Mouse (Mus musculus) 3T3-L1 (cell line): ENCODE measurements around the gene Elob.

ENCODE experiments used
- DNase-seq: peaks from one replicate; pipeline ENCODE4 v3.0.0-alpha.2; 2015; ENCODE audit warnings: low read depth, low spot score

Gene Elob

DNA sequence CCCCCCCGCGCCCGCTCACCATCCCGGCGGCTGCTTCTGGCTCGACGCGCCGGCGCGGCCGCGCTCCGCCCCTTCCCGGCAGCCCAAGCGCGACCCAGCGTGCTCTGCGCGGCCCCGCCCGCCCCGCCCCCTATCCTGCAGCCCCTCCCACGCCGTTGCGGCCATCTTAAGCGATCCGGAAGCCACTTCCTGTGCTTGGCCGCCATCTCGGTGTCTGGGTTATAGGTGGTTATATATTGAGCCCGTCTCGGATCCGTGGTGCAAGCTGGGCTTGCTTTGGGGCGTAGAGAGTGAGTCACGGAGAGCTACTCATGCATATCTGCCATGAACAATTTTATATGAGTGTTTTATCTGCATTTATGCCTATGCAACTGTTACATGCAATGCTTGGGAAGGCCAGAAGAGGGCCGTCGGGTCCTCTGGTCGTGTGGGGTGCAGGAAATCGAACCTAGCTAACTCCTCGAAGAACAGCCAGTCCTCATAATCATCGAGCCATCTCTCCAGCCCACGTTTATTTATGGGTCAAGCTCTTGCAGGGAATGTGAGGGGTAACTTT lies at the start of gene Elob:
TSS of gene Elob (minus strand) at position 73 of the 556 bp plus-strand sequence.
- DNase-seq: peak; percentile 95

GRCm38 (mm10) chr17:23877166-23877565 lies 48.2 kb upstream of the Elob start:
- no peak for DNase-seq

DNA sequence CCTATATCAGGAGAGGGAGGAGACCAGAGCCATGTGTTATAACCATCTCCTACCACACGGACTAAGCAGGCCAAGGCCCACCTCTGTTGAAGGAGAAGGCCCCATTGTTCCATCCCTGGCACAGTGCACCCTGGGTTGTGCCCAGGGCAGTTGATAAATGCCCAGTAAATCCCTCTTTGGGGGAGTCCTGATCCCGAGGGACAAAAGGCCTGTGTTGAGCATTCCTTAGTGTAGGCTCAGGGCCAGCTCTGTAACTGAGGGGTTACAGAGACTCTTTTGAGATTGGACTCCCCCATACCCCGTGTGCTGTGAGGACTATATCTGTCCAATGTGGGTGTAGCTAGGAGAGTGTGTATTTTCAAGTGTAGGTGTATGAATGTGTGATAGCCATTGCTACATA lies 47.8 kb upstream of the Elob start:
- no peak for DNase-seq

DNA sequence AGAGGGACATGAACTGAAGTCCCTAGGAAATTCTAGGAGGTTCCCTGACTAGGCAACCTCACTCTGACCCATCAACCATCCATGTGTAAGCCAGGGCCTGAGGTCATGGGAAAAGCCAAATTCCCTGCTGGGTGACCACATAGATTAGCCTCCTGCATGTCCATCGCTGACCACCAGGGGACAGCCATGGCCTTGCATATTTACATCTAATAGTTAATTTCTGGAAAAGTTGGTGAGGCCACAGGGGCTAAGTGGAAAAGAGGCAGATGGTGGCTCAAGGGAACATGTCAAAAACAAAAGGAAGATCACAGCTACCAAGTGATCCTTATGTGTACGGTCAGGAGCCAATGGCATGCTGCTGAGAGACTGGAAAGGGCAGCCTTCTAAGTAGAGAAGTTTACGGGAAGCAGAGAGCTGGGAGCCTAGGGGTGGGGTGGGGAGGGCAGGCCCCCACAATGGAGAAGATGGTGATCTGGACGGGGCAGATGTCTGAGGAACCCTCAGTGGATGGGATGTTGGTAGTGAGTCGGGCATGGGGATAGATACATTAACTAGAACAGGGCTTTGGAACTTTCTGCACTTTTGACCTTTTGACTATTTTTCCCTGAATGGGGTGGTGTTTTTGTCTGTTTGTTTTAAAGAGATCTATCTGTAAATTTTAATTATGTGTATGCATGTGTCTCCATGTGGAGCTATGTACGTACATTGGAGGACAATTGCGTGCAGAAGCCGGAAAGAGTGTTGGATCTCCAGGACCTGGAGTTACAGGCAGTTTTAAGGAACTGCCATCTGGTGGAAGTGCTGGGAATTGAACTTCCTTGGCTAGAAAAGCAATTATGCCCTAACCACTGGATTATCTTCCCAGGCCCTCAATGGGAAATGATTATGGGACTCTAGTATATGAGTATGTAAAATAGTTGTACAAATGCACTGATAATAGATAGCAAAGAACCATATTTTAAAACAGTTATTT lies 45.2 kb upstream of the Elob start:
- DNase-seq: peak; percentile 86

DNA sequence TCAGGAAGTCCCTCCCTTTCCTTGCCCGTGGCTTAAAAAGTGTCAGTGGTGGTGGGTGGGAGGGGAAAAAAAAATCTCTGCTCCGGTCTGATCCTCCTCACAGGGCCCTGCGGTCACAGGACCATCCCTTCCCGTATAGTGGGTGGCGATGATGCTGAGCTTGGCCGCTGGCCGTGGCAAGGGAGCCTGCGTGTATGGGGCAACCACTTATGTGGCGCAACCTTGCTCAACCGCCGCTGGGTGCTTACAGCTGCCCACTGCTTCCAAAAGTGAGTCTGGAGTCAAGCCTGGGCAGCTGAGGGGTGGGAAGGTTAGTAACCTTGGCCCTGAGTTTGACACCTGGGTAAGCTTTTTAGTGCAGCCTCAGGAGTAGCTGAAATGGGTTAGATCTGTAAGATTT lies 39.6 kb upstream of the Elob start:
- no peak for DNase-seq

DNA sequence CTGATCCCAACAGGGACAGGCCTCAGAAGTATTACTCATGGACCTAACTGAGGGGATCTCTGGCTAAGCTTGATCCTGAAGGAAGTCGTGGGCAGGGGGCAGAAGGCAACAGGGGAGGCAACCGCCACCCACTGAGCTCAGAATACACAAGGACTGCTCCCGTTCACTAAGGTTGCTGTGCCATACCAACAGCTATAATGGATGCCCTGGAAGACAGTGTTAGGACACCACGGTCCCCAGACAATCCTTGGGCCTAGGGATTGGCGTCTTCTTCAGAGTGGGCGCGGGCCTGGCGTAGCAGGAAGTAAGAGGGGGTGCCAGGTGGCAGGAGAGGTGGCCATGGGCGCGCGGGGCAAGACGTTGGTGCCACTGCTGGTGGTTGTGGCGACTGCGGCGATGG lies 38.8 kb upstream of the Elob start, which contains the start of gene Prss21:
TSS of gene Prss21 (plus strand) at position 301 of the 400 bp plus-strand sequence.
- no peak for DNase-seq

DNA sequence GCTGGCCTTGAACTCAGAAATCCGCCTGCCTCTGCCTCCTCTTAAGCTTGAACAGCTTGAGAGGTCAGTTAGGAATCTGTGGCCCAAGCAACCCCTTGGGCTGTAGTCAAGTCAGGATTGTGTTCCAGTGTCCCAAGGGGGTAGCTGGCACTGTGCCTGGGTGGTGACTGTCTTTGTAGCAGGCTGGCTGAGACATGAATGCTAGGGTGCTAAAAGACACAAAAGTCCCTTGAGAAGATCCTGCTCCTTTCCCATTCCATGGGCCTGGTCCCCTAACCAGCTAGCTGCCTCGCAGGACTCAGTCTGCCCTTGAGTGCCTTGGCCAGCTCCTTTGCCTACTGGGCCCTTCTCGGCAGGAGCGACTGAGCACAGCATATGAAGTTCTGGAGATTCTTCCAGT lies 34.0 kb upstream of the Elob start:
- no peak for DNase-seq

DNA sequence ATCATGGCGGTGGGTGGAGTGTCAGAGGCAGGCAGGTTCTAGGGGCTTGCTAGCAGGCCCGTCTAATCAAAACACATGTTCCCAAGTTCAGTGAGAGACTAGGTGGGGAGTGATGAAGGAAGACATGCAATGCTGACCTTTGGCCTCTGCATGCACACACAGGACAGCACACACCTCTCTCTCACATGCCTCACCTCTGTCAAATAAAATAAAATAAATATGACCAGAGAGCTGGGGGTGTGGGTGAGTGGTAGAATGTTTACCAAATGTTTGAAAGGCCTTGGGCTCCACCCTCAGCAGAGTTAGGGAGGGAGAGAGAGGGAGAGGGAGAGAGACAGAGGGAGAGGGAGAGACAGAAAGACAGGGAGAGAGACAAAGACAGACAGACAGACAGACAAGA lies 29.0 kb upstream of the Elob start:
- DNase-seq: no peak

GRCm38 (mm10) chr17:23857193-23857592 lies 28.3 kb upstream of the Elob start:
- peak; percentile 93 for DNase-seq

- DNase-seq: peak; percentile 77
Measured at GRCm38 (mm10) chr17:23854229-23854765, 25.4 kb upstream of the Elob start.

DNA sequence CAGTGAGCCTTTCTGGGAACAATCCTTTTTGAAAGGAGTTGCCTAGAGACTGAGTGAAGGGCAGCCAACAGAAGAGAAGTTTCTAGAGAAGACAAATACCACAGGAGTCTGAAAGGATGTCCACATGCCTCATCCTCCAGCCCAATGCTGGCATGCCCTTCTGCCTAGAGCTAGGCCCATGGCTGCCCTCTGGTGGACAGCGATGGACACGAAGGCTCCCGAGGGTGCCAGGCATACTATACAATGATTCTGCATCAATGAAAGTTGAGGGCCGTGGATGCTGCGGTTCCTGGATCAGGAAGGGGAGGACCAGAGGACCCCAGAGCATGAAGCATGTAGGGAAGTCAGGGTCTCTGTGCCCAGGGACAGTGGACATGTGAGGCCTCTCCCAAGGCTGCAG lies 24.4 kb upstream of the Elob start:
- peak; percentile 90 for DNase-seq

DNA sequence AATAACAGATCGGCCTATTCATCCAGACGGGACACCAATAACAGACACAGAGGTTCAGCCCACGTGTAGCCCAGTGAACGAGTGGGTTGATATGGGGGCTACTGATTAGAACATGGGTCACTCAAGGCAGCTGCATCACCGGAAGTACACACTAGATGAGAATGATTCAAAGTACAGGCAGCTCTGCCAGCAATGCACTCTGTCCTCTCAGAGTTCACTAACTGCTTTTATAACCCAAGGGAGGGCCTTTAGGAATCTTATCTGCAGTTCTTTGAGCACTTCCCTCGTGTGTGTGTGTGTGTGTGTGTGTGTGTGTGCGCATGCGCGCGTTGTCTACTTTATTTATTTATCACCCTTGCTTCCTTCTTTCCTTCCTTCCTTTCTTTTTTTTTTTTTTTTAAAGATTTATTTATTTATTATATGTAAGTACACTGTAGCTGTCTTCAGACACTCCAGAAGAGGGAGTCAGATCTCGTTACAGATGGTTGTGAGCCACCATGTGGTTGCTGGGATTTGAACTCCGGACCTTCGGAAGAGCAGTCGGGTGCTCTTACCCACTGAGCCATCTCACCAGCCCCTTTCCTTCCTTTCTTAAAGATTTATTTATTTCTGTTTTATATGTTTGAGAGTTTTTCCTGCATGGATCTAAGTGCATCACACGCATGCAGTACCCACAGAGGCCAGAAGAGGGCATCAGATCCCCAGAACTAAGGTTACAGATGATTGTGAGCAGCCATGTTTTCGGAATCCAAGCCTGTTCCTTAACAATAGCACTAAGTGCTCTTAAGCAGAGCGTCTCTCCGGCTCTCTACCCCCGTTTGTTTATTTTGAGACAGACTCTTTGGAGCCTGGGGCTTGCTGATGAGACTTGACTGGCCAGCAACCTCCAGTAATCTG lies 22.2 kb upstream of the Elob start:
- peak; percentile 95 for DNase-seq

DNA sequence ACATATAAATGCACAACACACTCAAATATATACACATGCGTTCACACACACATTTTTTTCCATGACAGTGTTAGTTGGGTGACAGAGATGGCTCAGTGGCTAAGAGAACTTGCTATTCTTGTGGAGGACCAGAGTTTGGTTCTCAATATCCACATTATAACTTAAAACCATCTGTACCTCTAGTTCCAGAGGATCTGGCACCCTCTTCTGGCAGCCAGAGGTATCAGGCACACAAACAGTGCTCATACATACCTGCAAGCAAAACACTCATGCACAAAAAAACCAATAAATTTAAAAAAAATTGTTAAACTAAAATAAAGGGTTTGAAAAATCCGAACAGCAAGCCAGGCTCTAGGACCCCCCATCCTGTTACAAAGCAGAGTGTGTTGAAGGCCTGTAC lies 21.1 kb upstream of the Elob start:
- peak; percentile 29 for DNase-seq

- DNase-seq: no peak
Measured at GRCm38 (mm10) chr17:23843812-23844273, 14.9 kb upstream of the Elob start, which contains the start of the genes Prss32 and Prss41. Gene Prss32 (plus strand): TSS chr17:23843855. Gene Prss41 (minus strand): TSS chr17:23844172.

DNA sequence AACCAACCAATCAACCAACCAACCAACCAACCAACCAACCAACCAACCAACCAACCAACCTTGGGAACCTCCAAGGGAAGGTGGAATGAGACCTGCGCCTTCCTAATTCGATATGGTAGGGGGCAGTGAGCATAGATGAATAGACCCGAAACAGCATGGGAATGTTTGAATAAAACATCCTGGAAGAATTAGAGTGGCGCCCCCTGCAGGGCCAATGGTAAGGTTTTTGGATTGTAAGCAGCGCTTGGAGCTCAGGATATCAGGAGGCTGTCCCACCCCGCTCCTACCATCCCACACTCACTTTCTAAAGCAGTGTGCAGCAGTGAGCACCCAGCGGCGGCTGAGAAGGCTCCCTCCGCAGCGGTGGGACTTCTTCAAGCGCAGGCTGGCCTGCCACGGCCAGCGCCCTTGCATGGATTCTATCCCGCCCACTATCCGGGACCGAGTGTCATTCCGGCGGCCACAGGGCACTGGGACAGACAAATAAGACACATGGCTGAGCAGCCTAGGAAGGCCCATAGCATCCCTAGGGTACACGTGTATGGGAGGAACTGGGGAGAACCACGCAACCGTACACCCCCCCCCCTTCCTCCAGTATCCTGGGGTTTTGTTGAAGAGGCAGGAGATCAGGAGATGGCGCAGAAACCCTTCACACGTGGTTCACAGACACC lies 14.3 kb upstream of the Elob start:
- DNase-seq: no peak

DNA sequence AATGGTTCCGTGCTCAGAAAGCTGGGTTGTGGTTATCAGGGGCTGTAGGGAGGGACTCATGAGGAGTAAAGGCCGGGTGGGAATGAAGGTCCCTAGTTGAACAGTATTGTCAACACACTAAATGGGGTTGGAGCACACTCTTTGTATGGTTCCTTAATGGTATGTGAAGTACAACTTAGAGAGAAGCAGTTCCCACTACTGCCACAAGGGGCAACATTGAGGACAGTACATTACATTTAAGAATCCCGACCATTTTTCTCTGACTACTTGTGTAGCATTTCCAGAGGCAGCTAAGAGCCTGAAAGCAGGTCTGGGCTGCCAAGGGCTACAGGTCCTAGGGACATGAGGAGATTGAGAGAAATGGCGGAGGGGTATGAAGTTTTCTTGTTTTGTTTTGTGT lies 12.2 kb upstream of the Elob start:
- DNase-seq: peak; percentile 90

DNA sequence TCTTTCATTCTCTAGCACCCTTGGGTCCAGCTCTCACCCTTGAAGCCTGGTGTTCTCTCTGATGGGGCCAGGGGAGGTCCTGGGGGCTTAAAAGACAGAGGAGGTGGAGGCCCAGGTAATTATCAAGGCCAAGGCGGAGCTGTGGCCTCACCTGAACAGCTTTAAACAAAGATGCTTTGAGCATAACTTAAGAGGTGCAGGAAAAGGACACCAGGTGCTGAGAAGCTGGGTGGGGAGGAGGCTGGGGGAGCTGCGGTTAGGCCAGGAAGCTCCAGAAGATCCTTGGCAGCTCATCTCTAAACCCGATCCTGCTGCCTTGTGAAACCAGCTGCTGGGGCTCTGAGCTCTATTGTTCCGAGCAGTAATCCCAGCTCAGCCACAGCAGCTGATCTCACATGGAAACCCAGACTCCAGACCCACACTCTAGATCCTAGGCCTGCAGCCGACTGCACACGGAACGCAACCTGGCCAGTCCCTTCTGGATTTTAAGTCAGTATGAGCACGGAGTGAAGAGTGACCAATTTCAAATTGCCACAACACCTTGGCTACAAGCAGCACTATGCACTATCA lies 7.2 kb upstream of the Elob start, which contains the start of gene Prss33:
TSS of gene Prss33 (minus strand) at position 51 of the 570 bp plus-strand sequence.
- no peak for DNase-seq

- no peak for DNase-seq
Measured at GRCm38 (mm10) chr17:23831201-23831600, 2.3 kb upstream of the Elob start.

DNA sequence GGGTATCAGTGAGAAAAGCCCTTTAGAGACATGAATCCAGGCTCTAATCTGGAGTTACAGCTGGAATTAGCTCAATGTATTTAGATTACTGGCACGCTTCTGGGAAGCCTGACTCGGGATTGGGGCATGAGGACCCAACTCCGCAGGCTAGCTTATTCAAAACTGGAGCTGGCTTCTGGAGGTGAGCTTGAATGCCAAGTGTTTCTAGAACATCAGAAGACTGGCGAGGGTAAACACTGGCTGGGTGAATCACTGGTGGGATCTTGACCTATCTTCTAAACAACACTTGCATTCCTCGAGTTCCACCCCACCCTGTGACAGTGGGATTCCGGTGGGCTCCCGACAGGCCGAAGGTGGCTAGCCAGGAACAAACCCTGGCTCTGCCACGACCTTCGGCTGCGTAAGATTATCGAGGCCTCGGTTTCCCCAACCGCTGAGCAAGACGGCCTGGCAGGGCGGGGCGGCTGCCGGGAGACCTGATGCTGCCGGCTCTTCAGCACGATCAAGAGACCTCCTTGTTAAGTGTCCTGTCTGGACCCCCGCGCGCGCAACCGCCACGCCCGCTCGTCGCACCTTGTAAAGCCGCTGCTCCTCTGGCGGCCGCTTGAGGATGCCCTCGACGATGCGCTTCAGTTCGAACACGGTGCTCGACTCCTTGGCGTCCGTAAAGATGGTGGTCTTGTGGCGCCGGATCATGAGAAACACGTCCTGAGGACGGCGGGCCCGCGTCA lies 500 bp downstream of the Elob start:
- DNase-seq: peak; percentile 64

DNA sequence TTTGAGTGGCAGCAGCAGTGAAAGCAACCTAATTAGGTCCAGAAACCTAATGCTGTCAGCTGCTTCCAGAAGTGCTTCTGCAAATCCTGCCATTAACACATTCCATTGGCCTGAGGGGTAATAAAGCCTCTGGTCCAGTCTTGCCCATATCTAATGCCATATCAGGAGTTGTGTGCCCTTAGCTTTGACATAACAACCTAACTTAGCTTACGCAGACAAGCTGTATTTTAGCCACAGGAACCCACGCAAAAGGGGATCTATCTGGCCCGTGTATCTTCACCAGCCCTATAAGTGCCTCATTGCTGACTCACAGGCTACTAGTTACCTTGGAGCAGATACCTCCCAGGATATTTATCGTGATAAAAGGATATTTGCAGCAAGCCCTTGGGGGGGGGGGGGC lies 3.3 kb downstream of the Elob start:
- DNase-seq: peak; percentile 25
